ENCODE assay signal across 12 mouse cellular contexts in genomic region chr10:61372585-61372923, GRCm38 (mm10). TPM values are rescaled to one million over a fixed set of nuclear protein-coding genes. Genes with fewer than 3 reads are reported as not detected.
DNase-seq lines count a peak whose midpoint lies in the region; ATAC-seq and TF ChIP-seq lines count a peak whose summit lies in the region.
"Had no signal": no experiment of that assay in that cellular context is flagged by ENCODE, and none has a peak within 500 bp of the region (broad histone marks: within the 10 kb centered on the region; RNA-seq: fewer than 3 reads in every experiment).

No protein-coding gene starts in this region.

- no peak for ATAC-seq in forebrain, embryonic 13.5 days
- ATAC-seq in kidney, postnatal 0 days (replicated peaks; ENCODE audit: low FRiP score, low read depth): no peak
- ATAC-seq in lung, postnatal 0 days: peak; percentile 58
- ATAC-seq: intestine, embryonic 16.5 days had no signal

- 71% methylated on average over 4 of the region's 4 CpGs for WGBS in forebrain, embryonic 10.5 days
- 80% methylated on average over 4 of the region's 4 CpGs for WGBS in forebrain, embryonic 13.5 days
- WGBS in kidney, postnatal 0 days: 50% methylated on average over 4 of the region's 4 CpGs
- 63% methylated on average over 4 of the region's 4 CpGs for WGBS in lung, postnatal 0 days

- H3K27ac ChIP-seq in forebrain, embryonic 10.5 days: peak overlapping the region; percentile 41; the same call in 1 of the 2 replicates
- H3K27ac ChIP-seq in forebrain, embryonic 13.5 days: no peak overlapping the region
- 0 out of 2 replicates have a peak overlapping the region, but pooled peaks have one; percentile 26 for H3K27ac ChIP-seq in kidney, postnatal 0 days
- 0 out of 2 replicates have a peak overlapping the region, but pooled peaks have one; percentile 33 for H3K27ac ChIP-seq in lung, postnatal 0 days (ENCODE audit: low read length)
- H3K27ac ChIP-seq: embryonic facial prominence, embryonic 13.5 days had no signal

- no peaks in the 10 kb centered on the region for H3K36me3 ChIP-seq in forebrain, embryonic 10.5 days (replicated peaks)
- H3K36me3 ChIP-seq in forebrain, embryonic 13.5 days (ENCODE audit: poor library complexity, severe bottlenecking): no peaks in the 10 kb centered on the region
- H3K36me3 ChIP-seq in kidney, postnatal 0 days (ENCODE audit: insufficient read depth, low read length): no peaks in the 10 kb centered on the region
- H3K36me3 ChIP-seq in lung, postnatal 0 days (ENCODE audit: insufficient read depth, low read length): no peaks in the 10 kb centered on the region
- H3K36me3 ChIP-seq: embryonic facial prominence, embryonic 13.5 days had no signal

- H3K4me1 ChIP-seq in forebrain, embryonic 10.5 days: peaks cover 68% of the 10 kb centered on the region
- H3K4me1 ChIP-seq in forebrain, embryonic 13.5 days: peaks cover 8% of the 10 kb centered on the region
- peaks cover 54% of the 10 kb centered on the region for H3K4me1 ChIP-seq in kidney, postnatal 0 days (replicated peaks; ENCODE audit: insufficient read depth, low read length)
- H3K4me1 ChIP-seq in lung, postnatal 0 days (ENCODE audit: insufficient read depth, low read depth, low read length): peaks cover 44% of the 10 kb centered on the region

- H3K4me2 ChIP-seq in forebrain, embryonic 13.5 days: no peak overlapping the region
- no peak overlapping the region for H3K4me2 ChIP-seq in kidney, postnatal 0 days (ENCODE audit: low read length)
- H3K4me2 ChIP-seq in lung, postnatal 0 days (replicated peaks; ENCODE audit: low read depth, low read length): no peak overlapping the region
- H3K4me2 ChIP-seq: embryonic facial prominence, embryonic 13.5 days had no signal

- H3K9me3 ChIP-seq in forebrain, embryonic 10.5 days: peaks cover 3% of the 10 kb centered on the region; the same call in 1 of the 2 replicates
- H3K9me3 ChIP-seq in forebrain, embryonic 13.5 days (replicated peaks): 0 out of 2 replicates have a peak, but pooled peaks cover 3% of the 10 kb centered on the region
- H3K9me3 ChIP-seq in kidney, postnatal 0 days (replicated peaks; ENCODE audit: low read length): no peaks in the 10 kb centered on the region
- H3K9me3 ChIP-seq in lung, postnatal 0 days (ENCODE audit: low read length): no peaks in the 10 kb centered on the region
- H3K9me3 ChIP-seq: megakaryocyte, embryonic 14.5 days had no signal

- no peak for DNase-seq in forebrain, embryonic 10.5 days (ENCODE audit: extremely low spot score, low spot score)
- no peak for DNase-seq in kidney, postnatal 0 days (ENCODE audit: low spot score)
- DNase-seq in kidney, postnatal 36 days: no peak
- peak; percentile 86 for DNase-seq in cerebellum, adult 9-10 months
- DNase-seq in lung, postnatal 0 days (ENCODE audit: low spot score): peak; percentile 64
- no peak for DNase-seq in right cerebral cortex, postnatal 36 days (ENCODE audit: low spot score in 2 of 2)
- no peak for DNase-seq in frontal cortex, postnatal 10 days (ENCODE audit: low spot score in 2 of 2)
- DNase-seq: adrenal gland, postnatal 25 days had no signal

- peak; percentile 78 for TF ChIP-seq EP300 in lung, postnatal 0 days (IDR thresholded peaks at IDR 0.05)

- H3K4me3 ChIP-seq in forebrain, embryonic 10.5 days: no peak overlapping the region
- H3K4me3 ChIP-seq in forebrain, embryonic 13.5 days: no peak overlapping the region
- H3K4me3 ChIP-seq in kidney, postnatal 0 days (replicated peaks; ENCODE audit: low read depth, low read length): no peak overlapping the region
- no peak overlapping the region for H3K4me3 ChIP-seq in lung, postnatal 0 days (ENCODE audit: low read depth, low read length)
- H3K4me3 ChIP-seq: embryonic facial prominence, embryonic 13.5 days; megakaryocyte, embryonic 14.5 days had no signal

- H3K27me3 ChIP-seq in forebrain, embryonic 10.5 days (ENCODE audit: poor library complexity, severe bottlenecking): no peaks in the 10 kb centered on the region
- no peaks in the 10 kb centered on the region for H3K27me3 ChIP-seq in forebrain, embryonic 13.5 days
- no peaks in the 10 kb centered on the region for H3K27me3 ChIP-seq in kidney, postnatal 0 days (ENCODE audit: insufficient read depth, low read length)
- H3K27me3 ChIP-seq in lung, postnatal 0 days (replicated peaks; ENCODE audit: insufficient read depth, low read length): no peaks in the 10 kb centered on the region
- H3K27me3 ChIP-seq: embryonic facial prominence, embryonic 13.5 days had no signal

- no peak overlapping the region for H3K9ac ChIP-seq in forebrain, embryonic 13.5 days
- no peak overlapping the region for H3K9ac ChIP-seq in kidney, postnatal 0 days (ENCODE audit: low read depth, low read length)
- no peak overlapping the region for H3K9ac ChIP-seq in lung, postnatal 0 days (replicated peaks; ENCODE audit: low read depth)
- H3K9ac ChIP-seq: embryonic facial prominence, embryonic 13.5 days had no signal

- no peak for TF ChIP-seq CTCF in kidney, postnatal 0 days (IDR thresholded peaks at IDR 0.05; ENCODE audit: low read depth)
- peak; percentile 36 for TF ChIP-seq CTCF in lung, postnatal 0 days (IDR thresholded peaks at IDR 0.05)

RNA-seq across cellular contexts. Expression of gene Pald1, which starts 10.8 kb away (rescaled TPM):
- 36.0 and 36.2 TPM in 2 replicates for polyA plus RNA-seq in forebrain, embryonic 10.5 days (2016; fragmentation: Nextera tagmentation; extraction: Ambion mirVana)
- polyA plus RNA-seq in forebrain, embryonic 13.5 days (2015; fragmentation: Nextera tagmentation; extraction: Ambion mirVana): 13.2 and 16.3 TPM in 2 replicates
- 20.2 and 24.8 TPM in 2 replicates for polyA plus RNA-seq in kidney, postnatal 0 days (2015; fragmentation: Nextera tagmentation; extraction: Ambion mirVana)
- polyA plus RNA-seq in lung, postnatal 0 days (2015; fragmentation: Nextera tagmentation; extraction: Ambion mirVana): 30.4 and 36.0 TPM in 2 replicates

RNA-seq across cellular contexts. Expression of gene Nodal, which starts 45.2 kb away (rescaled TPM):
- polyA plus RNA-seq in forebrain, embryonic 10.5 days (2016; fragmentation: Nextera tagmentation; extraction: Ambion mirVana): 0.42 and 0.50 TPM in 2 replicates
- 0.08 TPM in 1 of 2 replicates, not detected in the other for polyA plus RNA-seq in forebrain, embryonic 13.5 days (2015; fragmentation: Nextera tagmentation; extraction: Ambion mirVana)
- polyA plus RNA-seq in kidney, postnatal 0 days (2015; fragmentation: Nextera tagmentation; extraction: Ambion mirVana): 0.36 and 0.45 TPM in 2 replicates
- 0.37 TPM in 2 replicates for polyA plus RNA-seq in lung, postnatal 0 days (2015; fragmentation: Nextera tagmentation; extraction: Ambion mirVana)

Comparison
In these comparisons a context has a peak if more than half of its experiments do, and no peak if none do; other contexts are left out.
1. DNase-seq: peak in cerebellum, adult 9-10 months (single experiment) and lung, postnatal 0 days (single experiment); none in forebrain, embryonic 10.5 days (single experiment), kidney, postnatal 0 days (single experiment), kidney, postnatal 36 days (0 of 2), right cerebral cortex, postnatal 36 days (0 of 2) and frontal cortex, postnatal 10 days (0 of 2).